Mouse (Mus musculus) B cell, adult 2 months (primary cell): ENCODE data around the gene Lpar4.

ENCODE experiments used
- DNase-seq, 2 experiments: peaks; one replicate each; pipeline ENCODE4 v3.0.0; 2022

Lpar4 gene

GRCm38 (mm10) chrX:106920175-106920827 is at the start of gene Lpar4:
Lpar4 (plus strand) TSS chrX:106920625.
- DNase-seq = no peak

GRCm38 (mm10) chrX:106871426-106871825 is 49.0 kb upstream of the Lpar4 start:
- DNase-seq = no peak

GRCm38 (mm10) chrX:106871894-106872293 is 48.5 kb upstream of the Lpar4 start:
- DNase-seq = no peak

GRCm38 (mm10) chrX:106872315-106872714 is 48.1 kb upstream of the Lpar4 start:
- no peak for DNase-seq

- DNase-seq = no peak
Measured at GRCm38 (mm10) chrX:106897707-106898275, 22.6 kb upstream of the Lpar4 start.

- DNase-seq = no peak
Measured at GRCm38 (mm10) chrX:106920828-106921619, 599 bp downstream of the Lpar4 start.

- no peak for DNase-seq
Measured at GRCm38 (mm10) chrX:106924572-106924971, 4.1 kb downstream of the Lpar4 start.

GRCm38 (mm10) chrX:106939326-106939725 is 18.9 kb downstream of the Lpar4 start:
- no peak for DNase-seq

- DNase-seq = no peak
Measured at GRCm38 (mm10) chrX:106950558-106950957, 30.1 kb downstream of the Lpar4 start.

GRCm38 (mm10) chrX:106951016-106951415 is 30.6 kb downstream of the Lpar4 start:
- no peak for DNase-seq

- no peak for DNase-seq
Measured at GRCm38 (mm10) chrX:106953840-106954239, 33.4 kb downstream of the Lpar4 start.

- DNase-seq = no peak
Measured at GRCm38 (mm10) chrX:106962233-106962632, 41.8 kb downstream of the Lpar4 start.

- DNase-seq = no peak
Measured at GRCm38 (mm10) chrX:106964326-106964725, 43.9 kb downstream of the Lpar4 start.
